Mouse (Mus musculus): ENCODE measurements around the gene Rfc5.
"Not testable (repeated sequence)": the region's sequence is repeated elsewhere in the genome, so short reads cannot be mapped to it uniquely, and the experiment has no call there.

Gene Rfc5

GRCm38 (mm10) chr5:117347838-117348237 lies 41.0 kb downstream of the Rfc5 start:
- no peak for DNase-seq (ENCODE audit: low spot score in 2 of 2)

- DNase-seq (ENCODE audit: low spot score in 2 of 2) = no peak
Measured at GRCm38 (mm10) chr5:117347011-117347410, 41.8 kb downstream of the Rfc5 start.

GRCm38 (mm10) chr5:117346281-117346680 lies 42.6 kb downstream of the Rfc5 start:
- no peak for DNase-seq (ENCODE audit: low spot score in 2 of 2)

GRCm38 (mm10) chr5:117345432-117345976 lies 43.3 kb downstream of the Rfc5 start:
- DNase-seq (ENCODE audit: low spot score in 2 of 2) = no peak

- not testable (repeated sequence) for DNase-seq (ENCODE audit: low spot score in 2 of 2)
Measured at GRCm38 (mm10) chr5:117344496-117344895, 44.4 kb downstream of the Rfc5 start.

- DNase-seq (ENCODE audit: low spot score in 2 of 2) = no peak
Measured at GRCm38 (mm10) chr5:117341896-117342295, 47.0 kb downstream of the Rfc5 start.

- no peak for DNase-seq (ENCODE audit: low spot score in 2 of 2)
Measured at GRCm38 (mm10) chr5:117340081-117340480, 48.8 kb downstream of the Rfc5 start.

GRCm38 (mm10) chr5:117338503-117338902 lies 50.3 kb downstream of the Rfc5 start:
- DNase-seq (ENCODE audit: low spot score in 2 of 2) = no peak

GRCm38 (mm10) chr5:117337999-117338398 lies 50.8 kb downstream of the Rfc5 start:
- DNase-seq (ENCODE audit: low spot score in 2 of 2) = no peak

GRCm38 (mm10) chr5:117330457-117330856 lies 58.4 kb downstream of the Rfc5 start:
- no peak for DNase-seq (ENCODE audit: low spot score in 2 of 2)

Measured in cerebellum, postnatal 4 days (tissue).